Mouse (Mus musculus) layer of hippocampus, adult 2 months (tissue): Measurements from ENCODE around the gene Lrrc1. TPM values are rescaled to one million over a fixed set of nuclear protein-coding genes. Genes with fewer than 3 reads are reported as not detected.
"Not testable (repeated sequence)": the region's sequence is repeated elsewhere in the genome, so short reads cannot be mapped to it uniquely, and the experiment has no call there.

ENCODE experiments used
- DNase-seq, 2 experiments: peaks; one replicate each; pipeline ENCODE4 v3.0.0; 2022; ENCODE audit warnings: low spot score in 2 of 2
- H3K27ac ChIP-seq: fragments of 200-600 bp; 2 replicates; pipeline ENCODE4 v1.8.1; 2022
- H3K4me3 ChIP-seq: fragments of 200-600 bp; 2 replicates; pipeline ENCODE4 v1.8.1; 2022; ENCODE audit warnings: mild to moderate bottlenecking
- CTCF ChIP-seq: fragments of 200-600 bp; conservative IDR thresholded peaks from 2 replicates; pipeline ENCODE4 v1.8.1; 2022; ENCODE audit warnings: antibody characterized with exemption, mild to moderate bottlenecking, moderate library complexity
- long read RNA-seq, 2 experiments: library from polyadenylated mRNA; stranded (forward); transcript quantifications; one replicate each; pipeline ENCODE4 v2.0.0; 2021; ENCODE audit warnings: borderline mapping rate in 2 of 2
- total RNA-seq, 2 experiments: library from RNA; stranded (reverse); gene quantifications; 2 replicates each; pipeline ENCODE4 v1.2.3; 2021

Gene Lrrc1
- 1 to 10 TPM; 8.4 to 9.1 TPM for total RNA-seq
- long read RNA-seq, experiment 1, partial matches to known transcripts, result 0 of 4 reads
- long read RNA-seq, experiment 1, other reads (novel, unspliced or antisense), result 2 of 4 reads
- long read RNA-seq, experiment 2, transcript Lrrc1-205 (14 exons, 3,121 nt), result major isoform, 7 of 10 reads
- long read RNA-seq, experiment 2, partial matches to known transcripts, result 0 of 10 reads
- long read RNA-seq, experiment 2, other reads (novel, unspliced or antisense), result 3 of 10 reads

GRCm38 (mm10) chr9:77544354-77545067 is at the start of gene Lrrc1:
Lrrc1 (minus strand) TSS chr9:77544870.
- peak within 1 kb of the TSS; percentile 70 for H3K4me3 ChIP-seq
- peak; percentile 81 to 89 for DNase-seq
- H3K27ac ChIP-seq, result peak within 1 kb of the TSS; percentile 81
- TF ChIP-seq CTCF, result no peak

- no peak overlapping the region for H3K4me3 ChIP-seq
- no peak overlapping the region for H3K27ac ChIP-seq
- peak in 1 of 2 experiments; percentile 29 for DNase-seq
- no peak for TF ChIP-seq CTCF
Measured at GRCm38 (mm10) chr9:77592423-77592822, 47.8 kb upstream of the Lrrc1 start.

GRCm38 (mm10) chr9:77589496-77589895 is 44.8 kb upstream of the Lrrc1 start:
- no peak overlapping the region for H3K4me3 ChIP-seq
- H3K27ac ChIP-seq, result no peak overlapping the region
- no peak for TF ChIP-seq CTCF
- no peak for DNase-seq

- no peak overlapping the region for H3K4me3 ChIP-seq
- H3K27ac ChIP-seq, result no peak overlapping the region
- DNase-seq, result no peak
- TF ChIP-seq CTCF, result no peak
Measured at GRCm38 (mm10) chr9:77587616-77588015, 42.9 kb upstream of the Lrrc1 start.

GRCm38 (mm10) chr9:77586806-77587591 is 42.3 kb upstream of the Lrrc1 start:
- H3K27ac ChIP-seq, result no peak overlapping the region
- no peak overlapping the region for H3K4me3 ChIP-seq
- DNase-seq, result no peak
- no peak for TF ChIP-seq CTCF

- no peak for TF ChIP-seq CTCF
- no peak for DNase-seq
- Histone ChIP-seq H3K27ac (no peak overlapping the region), H3K4me3 (no peak overlapping the region)
Measured at GRCm38 (mm10) chr9:77584746-77585145, 40.1 kb upstream of the Lrrc1 start.

- Histone ChIP-seq H3K4me3 (no peak overlapping the region), H3K27ac (no peak overlapping the region)
- no peak for TF ChIP-seq CTCF
- no peak for DNase-seq
Measured at GRCm38 (mm10) chr9:77583302-77583701, 38.6 kb upstream of the Lrrc1 start.

GRCm38 (mm10) chr9:77579827-77580226 is 35.2 kb upstream of the Lrrc1 start:
- no peak for DNase-seq
- Histone ChIP-seq H3K27ac (no peak overlapping the region), H3K4me3 (no peak overlapping the region)
- TF ChIP-seq CTCF, result peak; percentile 46

- no peak for TF ChIP-seq CTCF
- Histone ChIP-seq H3K4me3 (no peak overlapping the region), H3K27ac (no peak overlapping the region)
- no peak for DNase-seq
Measured at GRCm38 (mm10) chr9:77577931-77578330, 33.3 kb upstream of the Lrrc1 start.

- DNase-seq, result no peak
- H3K27ac ChIP-seq, result no peak overlapping the region
- no peak for TF ChIP-seq CTCF
Measured at GRCm38 (mm10) chr9:77577409-77577808, 32.7 kb upstream of the Lrrc1 start.

GRCm38 (mm10) chr9:77576320-77576719 is 31.6 kb upstream of the Lrrc1 start:
- Histone ChIP-seq H3K27ac (no peak overlapping the region), H3K4me3 (no peak overlapping the region)
- TF ChIP-seq CTCF, result no peak

More at GRCm38 (mm10) chr9:77577409-77577808, 32.7 kb upstream of the Lrrc1 start:
- H3K4me3 ChIP-seq, result no peak overlapping the region

GRCm38 (mm10) chr9:77574996-77575395 is 30.3 kb upstream of the Lrrc1 start:
- DNase-seq, H3K4me3 ChIP-seq, H3K27ac ChIP-seq: not testable (repeated sequence)

More at GRCm38 (mm10) chr9:77576320-77576719, 31.6 kb upstream of the Lrrc1 start:
- DNase-seq, result no peak

- Histone ChIP-seq H3K27ac (no peak overlapping the region), H3K4me3 (no peak overlapping the region)
- TF ChIP-seq CTCF, result no peak
- no peak for DNase-seq
Measured at GRCm38 (mm10) chr9:77571851-77572250, 27.2 kb upstream of the Lrrc1 start.
